Mouse (Mus musculus): ENCODE measurements around the gene Tom1l2. TPM values are rescaled to one million over a fixed set of nuclear protein-coding genes. Genes with fewer than 3 reads are reported as not detected.

Gene Tom1l2
- polyA plus RNA-seq, 1 experiment from 2014 or later, result 74.6 TPM

DNA sequence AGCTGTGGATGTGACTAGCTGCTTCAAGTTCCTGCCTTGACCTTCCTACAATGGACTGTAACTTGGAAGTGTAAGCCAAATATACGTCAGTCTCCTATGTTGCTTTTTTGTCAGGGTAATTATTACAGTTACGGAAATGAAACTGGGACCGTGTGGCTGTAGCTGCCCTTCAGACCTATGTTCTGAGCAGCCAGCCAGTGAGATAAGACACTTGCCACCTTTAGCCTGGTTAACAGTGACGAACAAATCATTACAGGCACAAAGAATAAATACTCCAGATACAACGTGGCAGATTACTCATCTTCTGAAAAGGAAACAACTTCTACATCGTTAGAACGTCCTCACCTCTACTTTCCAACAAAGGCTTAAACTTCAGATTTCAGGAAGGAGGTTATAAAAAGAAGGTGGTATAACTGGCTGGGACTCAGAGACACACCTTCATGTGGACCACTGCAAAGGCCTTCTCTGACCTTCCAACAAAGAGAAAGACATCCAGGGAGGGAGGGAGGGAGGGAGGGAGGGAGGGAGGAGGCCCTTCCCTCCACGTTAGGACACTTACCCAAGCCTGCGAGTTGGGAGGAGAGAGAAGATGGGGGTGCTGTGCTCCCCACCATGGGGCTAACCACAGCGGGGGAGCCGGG, 108.1 kb downstream of the Tom1l2 start:
- H3K4me1 ChIP-seq (ENCODE audit: control insufficient read depth, insufficient read depth, low read length), result peaks cover 14% of the 10 kb centered on the region
- no peaks in the 10 kb centered on the region for H3K9me3 ChIP-seq (replicated peaks; ENCODE audit: control insufficient read depth, low read length, poor library complexity, severe bottlenecking)
- ATAC-seq, result no peak
- no peak overlapping the region for H3K4me2 ChIP-seq (ENCODE audit: low read length)
- H3K27me3 ChIP-seq (ENCODE audit: control insufficient read depth, insufficient read depth, low read depth, low read length), result no peaks in the 10 kb centered on the region
- no peak overlapping the region for H3K4me3 ChIP-seq (ENCODE audit: low read depth, low read length)
- no peak overlapping the region for H3K9ac ChIP-seq (ENCODE audit: low read depth, low read length)
- no peak overlapping the region for H3K27ac ChIP-seq (ENCODE audit: low read length)
- 66% methylated on average over 11 of the region's 11 CpGs for WGBS
- H3K36me3 ChIP-seq (ENCODE audit: control insufficient read depth, insufficient read depth, low read length), result peaks cover 14% of the 10 kb centered on the region

DNA sequence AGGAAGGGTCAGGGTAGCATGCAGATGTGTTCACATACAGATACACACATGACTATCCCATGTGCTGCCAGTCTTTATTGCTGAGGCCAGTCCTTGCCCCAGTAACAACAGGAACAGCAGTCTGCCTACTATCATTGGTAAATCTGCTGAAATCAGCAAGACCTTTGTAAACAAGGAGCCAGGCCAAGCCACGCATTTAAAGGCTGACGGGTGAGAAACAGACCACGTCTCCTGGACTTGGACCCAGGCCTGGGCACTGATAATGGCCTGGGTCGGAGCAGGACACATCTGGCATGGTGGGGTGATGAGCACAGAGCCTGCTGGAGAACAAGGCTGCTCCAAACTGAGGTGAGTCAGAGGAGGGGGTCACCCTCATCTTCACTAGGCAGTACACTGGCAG, 112.2 kb downstream of the Tom1l2 start:
- Histone ChIP-seq H3K27ac (ENCODE audit: low read length) (no peak overlapping the region), H3K9me3 (replicated peaks; ENCODE audit: control insufficient read depth, low read length, poor library complexity, severe bottlenecking) (no peaks in the 10 kb centered on the region), H3K4me2 (ENCODE audit: low read length) (no peak overlapping the region), H3K36me3 (ENCODE audit: control insufficient read depth, insufficient read depth, low read length) (peaks cover 16% of the 10 kb centered on the region), H3K4me3 (ENCODE audit: low read depth, low read length) (no peak overlapping the region), H3K9ac (ENCODE audit: low read depth, low read length) (no peak overlapping the region), H3K4me1 (ENCODE audit: control insufficient read depth, insufficient read depth, low read length) (no peaks in the 10 kb centered on the region), H3K27me3 (ENCODE audit: control insufficient read depth, insufficient read depth, low read depth, low read length) (no peaks in the 10 kb centered on the region)
- ATAC-seq, result no peak
- WGBS, result 91% methylated on average over 4 of the region's 4 CpGs

DNA sequence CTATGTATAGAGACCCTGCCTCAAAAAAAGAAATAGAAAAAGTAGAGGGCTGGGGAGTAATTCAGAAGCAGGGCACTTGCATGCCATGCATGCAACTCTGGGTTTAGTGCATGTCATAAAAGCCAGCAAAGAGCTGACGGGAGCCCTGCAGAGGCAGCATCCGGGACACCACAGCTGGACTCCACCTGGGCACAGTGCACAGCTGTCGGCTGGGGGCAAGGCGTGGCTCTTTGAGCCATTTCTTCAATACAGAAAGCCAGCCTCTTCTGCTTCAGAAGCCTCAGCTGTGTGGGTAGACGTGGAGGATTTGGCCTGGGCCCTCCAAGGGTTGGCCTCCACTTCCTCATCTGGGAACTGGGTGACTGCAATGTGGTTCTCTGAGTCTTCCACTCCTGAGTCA, 117.4 kb downstream of the Tom1l2 start:
- H3K9me3 ChIP-seq (replicated peaks; ENCODE audit: control insufficient read depth, low read length, poor library complexity, severe bottlenecking), result no peaks in the 10 kb centered on the region
- no peak for ATAC-seq
- peaks cover 6% of the 10 kb centered on the region for H3K36me3 ChIP-seq (ENCODE audit: control insufficient read depth, insufficient read depth, low read length)
- no peak overlapping the region for H3K27ac ChIP-seq (ENCODE audit: low read length)
- no peaks in the 10 kb centered on the region for H3K27me3 ChIP-seq (ENCODE audit: control insufficient read depth, insufficient read depth, low read depth, low read length)
- WGBS, result 87% methylated on average over 5 of the region's 5 CpGs
- H3K9ac ChIP-seq (ENCODE audit: low read depth, low read length), result no peak overlapping the region
- no peaks in the 10 kb centered on the region for H3K4me1 ChIP-seq (ENCODE audit: control insufficient read depth, insufficient read depth, low read length)
- H3K4me3 ChIP-seq (ENCODE audit: low read depth, low read length), result no peak overlapping the region
- H3K4me2 ChIP-seq (ENCODE audit: low read length), result no peak overlapping the region

DNA sequence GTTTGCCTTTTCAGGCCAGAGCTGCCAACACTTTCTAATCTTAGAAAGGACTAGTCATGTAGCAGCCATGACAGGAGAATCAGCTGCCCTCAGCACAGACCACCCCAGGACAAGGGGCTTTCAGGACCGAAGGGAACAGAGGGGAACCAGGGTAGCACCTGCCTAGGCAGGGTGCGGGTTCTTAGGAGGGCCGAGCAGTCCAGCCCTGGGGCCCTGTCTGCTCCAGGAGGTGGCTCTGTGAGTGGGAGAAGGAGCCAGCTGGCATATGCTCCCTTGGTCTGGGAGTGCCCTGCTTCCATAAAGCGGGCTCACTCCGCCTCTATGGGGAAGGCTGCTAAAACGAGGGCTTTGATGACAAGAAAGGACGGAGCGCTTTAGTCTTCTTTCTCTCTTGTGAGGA, 119.5 kb downstream of the Tom1l2 start:
- ATAC-seq, result no peak
- H3K4me1 ChIP-seq (ENCODE audit: control insufficient read depth, insufficient read depth, low read length), result no peaks in the 10 kb centered on the region
- no peaks in the 10 kb centered on the region for H3K9me3 ChIP-seq (replicated peaks; ENCODE audit: control insufficient read depth, low read length, poor library complexity, severe bottlenecking)
- H3K27me3 ChIP-seq (ENCODE audit: control insufficient read depth, insufficient read depth, low read depth, low read length), result no peaks in the 10 kb centered on the region
- H3K36me3 ChIP-seq (ENCODE audit: control insufficient read depth, insufficient read depth, low read length), result peaks cover 10% of the 10 kb centered on the region
- H3K4me3 ChIP-seq (ENCODE audit: low read depth, low read length), result no peak overlapping the region
- 52% methylated on average over 8 of the region's 8 CpGs for WGBS
- H3K27ac ChIP-seq (ENCODE audit: low read length), result peak overlapping the region; percentile 63
- H3K9ac ChIP-seq (ENCODE audit: low read depth, low read length), result no peak overlapping the region
- H3K4me2 ChIP-seq (ENCODE audit: low read length), result no peak overlapping the region

DNA sequence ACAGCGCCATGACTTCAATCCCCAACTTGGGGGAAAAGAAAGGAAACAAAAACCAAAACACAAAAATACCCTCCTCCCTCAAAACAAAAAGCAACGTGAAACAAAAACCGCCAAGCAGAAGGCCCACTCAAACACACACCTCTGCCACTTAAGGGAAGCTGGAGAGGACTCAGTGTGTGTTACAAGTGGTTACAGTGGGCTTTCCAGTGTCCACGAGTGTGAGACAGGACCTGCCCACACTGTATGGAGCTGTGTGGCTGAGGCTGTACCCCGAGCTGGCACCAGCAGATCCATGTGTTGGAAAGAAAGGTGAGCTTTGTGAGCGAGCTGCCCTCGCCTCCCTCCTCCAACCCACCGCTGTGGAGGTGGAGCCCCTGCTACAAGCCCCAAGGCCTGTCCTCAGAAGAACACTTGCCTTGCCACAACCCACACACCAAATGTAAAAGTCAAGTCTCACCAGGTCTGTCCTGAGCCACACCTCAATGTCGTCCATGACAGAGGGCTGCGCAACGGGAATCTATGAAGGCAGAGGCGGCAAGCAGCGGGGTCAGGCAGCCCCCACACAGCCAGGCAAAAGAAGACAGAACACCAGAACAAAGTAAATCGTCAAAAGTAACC, 120.2 kb downstream of the Tom1l2 start:
- no peak for ATAC-seq
- Histone ChIP-seq H3K4me2 (ENCODE audit: low read length) (no peak overlapping the region), H3K9me3 (replicated peaks; ENCODE audit: control insufficient read depth, low read length, poor library complexity, severe bottlenecking) (no peaks in the 10 kb centered on the region), H3K36me3 (ENCODE audit: control insufficient read depth, insufficient read depth, low read length) (peaks cover 8% of the 10 kb centered on the region), H3K27me3 (ENCODE audit: control insufficient read depth, insufficient read depth, low read depth, low read length) (no peaks in the 10 kb centered on the region), H3K27ac (ENCODE audit: low read length) (no peak overlapping the region), H3K4me3 (ENCODE audit: low read depth, low read length) (no peak overlapping the region), H3K4me1 (ENCODE audit: control insufficient read depth, insufficient read depth, low read length) (no peaks in the 10 kb centered on the region), H3K9ac (ENCODE audit: low read depth, low read length) (no peak overlapping the region)
- 81% methylated on average over 14 of the region's 14 CpGs for WGBS

DNA sequence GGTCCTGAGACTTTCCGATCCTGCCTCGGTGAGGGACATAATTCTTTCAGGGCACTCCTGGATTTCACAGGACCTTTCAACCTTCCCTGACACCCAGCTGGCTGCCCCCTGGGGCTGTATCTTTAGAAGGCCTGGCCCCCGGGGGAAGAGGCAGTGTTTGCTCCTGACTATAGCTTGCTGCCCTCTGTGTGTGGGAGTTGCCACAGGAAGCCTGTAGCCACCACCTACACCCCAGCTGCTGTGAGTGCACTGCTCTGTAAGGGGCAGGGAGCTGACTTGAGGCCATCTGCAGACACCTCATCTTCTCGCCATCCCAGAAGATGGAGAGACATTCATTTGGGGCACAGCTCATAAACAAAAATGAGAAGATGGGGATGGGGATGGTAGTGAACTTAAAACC, 120.8 kb downstream of the Tom1l2 start:
- no peak overlapping the region for H3K9ac ChIP-seq (ENCODE audit: low read depth, low read length)
- ATAC-seq, result no peak
- H3K9me3 ChIP-seq (replicated peaks; ENCODE audit: control insufficient read depth, low read length, poor library complexity, severe bottlenecking), result no peaks in the 10 kb centered on the region
- peaks cover 8% of the 10 kb centered on the region for H3K36me3 ChIP-seq (ENCODE audit: control insufficient read depth, insufficient read depth, low read length)
- 38% methylated on average over 4 of the region's 4 CpGs for WGBS
- no peaks in the 10 kb centered on the region for H3K4me1 ChIP-seq (ENCODE audit: control insufficient read depth, insufficient read depth, low read length)
- no peak overlapping the region for H3K4me2 ChIP-seq (ENCODE audit: low read length)
- no peaks in the 10 kb centered on the region for H3K27me3 ChIP-seq (ENCODE audit: control insufficient read depth, insufficient read depth, low read depth, low read length)
- H3K4me3 ChIP-seq (ENCODE audit: low read depth, low read length), result no peak overlapping the region
- H3K27ac ChIP-seq (ENCODE audit: low read length), result no peak overlapping the region

DNA sequence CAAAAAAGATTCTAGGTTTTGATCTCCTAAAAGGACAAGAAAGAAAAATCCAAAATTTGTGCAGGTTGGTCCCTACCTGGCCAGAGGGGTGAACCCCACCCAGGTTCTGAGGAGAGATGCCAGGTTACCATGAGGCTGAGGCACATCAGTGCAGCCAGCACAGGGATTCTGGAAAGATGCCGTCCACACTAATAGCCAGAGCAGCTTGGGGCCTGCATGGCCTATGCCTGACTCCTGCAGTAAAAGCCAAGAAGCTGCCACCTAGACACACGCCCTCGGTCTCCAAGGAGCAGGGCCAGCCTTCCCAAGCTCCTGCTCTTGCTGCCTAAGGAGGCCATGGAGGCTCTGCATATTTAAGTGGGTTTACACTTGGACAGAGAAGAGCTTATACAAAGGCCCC, 121.4 kb downstream of the Tom1l2 start:
- H3K27ac ChIP-seq (ENCODE audit: low read length), result no peak overlapping the region
- H3K4me1 ChIP-seq (ENCODE audit: control insufficient read depth, insufficient read depth, low read length), result no peaks in the 10 kb centered on the region
- WGBS, result 42% methylated on average over 3 of the region's 3 CpGs
- H3K4me2 ChIP-seq (ENCODE audit: low read length), result no peak overlapping the region
- H3K9me3 ChIP-seq (replicated peaks; ENCODE audit: control insufficient read depth, low read length, poor library complexity, severe bottlenecking), result no peaks in the 10 kb centered on the region
- no peak overlapping the region for H3K9ac ChIP-seq (ENCODE audit: low read depth, low read length)
- H3K36me3 ChIP-seq (ENCODE audit: control insufficient read depth, insufficient read depth, low read length), result peaks cover 8% of the 10 kb centered on the region
- ATAC-seq, result no peak
- no peak overlapping the region for H3K4me3 ChIP-seq (ENCODE audit: low read depth, low read length)
- H3K27me3 ChIP-seq (ENCODE audit: control insufficient read depth, insufficient read depth, low read depth, low read length), result no peaks in the 10 kb centered on the region

DNA sequence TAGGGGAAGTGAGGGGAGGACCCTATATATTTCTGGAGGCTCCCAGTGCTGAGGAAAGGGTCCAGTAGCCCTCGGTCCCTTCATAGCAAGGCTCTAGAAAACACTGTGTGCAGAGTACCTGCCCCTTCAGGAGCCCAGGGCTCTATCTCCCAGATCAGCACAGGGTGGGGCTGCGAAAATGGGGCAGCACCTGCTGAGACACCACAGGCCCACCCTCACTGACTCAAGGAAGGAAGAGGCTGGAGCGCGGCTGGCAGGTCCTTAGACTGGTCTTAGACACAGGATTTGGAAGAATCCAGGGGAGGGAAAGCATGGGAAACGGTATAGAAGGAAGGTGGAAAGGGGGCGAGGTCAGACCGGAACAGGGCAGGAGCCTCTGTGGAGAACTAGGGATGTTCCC, 122.2 kb downstream of the Tom1l2 start:
- H3K4me3 ChIP-seq (ENCODE audit: low read depth, low read length), result no peak overlapping the region
- WGBS, result 84% methylated on average over 7 of the region's 7 CpGs
- ATAC-seq, result no peak
- peaks cover 8% of the 10 kb centered on the region for H3K36me3 ChIP-seq (ENCODE audit: control insufficient read depth, insufficient read depth, low read length)
- no peak overlapping the region for H3K4me2 ChIP-seq (ENCODE audit: low read length)
- H3K4me1 ChIP-seq (ENCODE audit: control insufficient read depth, insufficient read depth, low read length), result no peaks in the 10 kb centered on the region
- no peaks in the 10 kb centered on the region for H3K27me3 ChIP-seq (ENCODE audit: control insufficient read depth, insufficient read depth, low read depth, low read length)
- H3K9ac ChIP-seq (ENCODE audit: low read depth, low read length), result no peak overlapping the region
- no peak overlapping the region for H3K27ac ChIP-seq (ENCODE audit: low read length)
- H3K9me3 ChIP-seq (replicated peaks; ENCODE audit: control insufficient read depth, low read length, poor library complexity, severe bottlenecking), result no peaks in the 10 kb centered on the region

DNA sequence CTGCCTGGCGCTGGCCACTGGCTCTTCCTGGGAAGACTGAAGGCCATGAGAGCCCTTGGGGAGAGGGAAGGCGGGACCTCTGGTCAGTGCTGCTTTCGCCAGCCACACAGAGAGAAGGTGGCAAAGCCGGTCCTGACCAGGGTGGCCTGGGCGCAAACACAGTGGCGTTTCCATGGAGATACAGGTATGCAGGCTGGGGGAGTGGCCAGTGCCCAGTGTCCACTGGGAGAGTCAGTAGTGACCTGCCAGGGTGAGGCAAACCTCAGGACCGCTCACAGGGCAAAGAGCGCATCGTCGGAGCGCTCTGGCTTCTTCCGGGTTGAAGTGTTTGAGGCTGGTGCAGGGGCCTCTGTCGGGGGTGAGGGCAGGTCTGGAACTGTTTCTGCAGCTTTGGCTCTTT, 122.9 kb downstream of the Tom1l2 start:
- WGBS, result 78% methylated on average over 13 of the region's 13 CpGs
- Histone ChIP-seq H3K4me1 (ENCODE audit: control insufficient read depth, insufficient read depth, low read length) (no peaks in the 10 kb centered on the region), H3K4me2 (ENCODE audit: low read length) (no peak overlapping the region), H3K9me3 (replicated peaks; ENCODE audit: control insufficient read depth, low read length, poor library complexity, severe bottlenecking) (no peaks in the 10 kb centered on the region), H3K9ac (ENCODE audit: low read depth, low read length) (no peak overlapping the region), H3K27me3 (ENCODE audit: control insufficient read depth, insufficient read depth, low read depth, low read length) (no peaks in the 10 kb centered on the region), H3K36me3 (ENCODE audit: control insufficient read depth, insufficient read depth, low read length) (peaks cover 8% of the 10 kb centered on the region), H3K4me3 (ENCODE audit: low read depth, low read length) (no peak overlapping the region), H3K27ac (ENCODE audit: low read length) (no peak overlapping the region)
- ATAC-seq, result no peak

All from midbrain, embryonic 16.5 days (tissue).